Mouse (Mus musculus) kidney, postnatal 10 days (tissue): ENCODE data around the gene Dapk3.
A peak's percentile ranks its signal among the peaks of the same experiment; 100 is the strongest.
"Not testable (repeated sequence)": the region's sequence is repeated elsewhere in the genome, so short reads cannot be mapped to it uniquely, and the experiment has no call there.

Source experiments
- DNase-seq: peaks from one replicate; pipeline ENCODE4 v3.0.0; 2021; ENCODE audit warnings: mixed read lengths

Gene Dapk3

DNA sequence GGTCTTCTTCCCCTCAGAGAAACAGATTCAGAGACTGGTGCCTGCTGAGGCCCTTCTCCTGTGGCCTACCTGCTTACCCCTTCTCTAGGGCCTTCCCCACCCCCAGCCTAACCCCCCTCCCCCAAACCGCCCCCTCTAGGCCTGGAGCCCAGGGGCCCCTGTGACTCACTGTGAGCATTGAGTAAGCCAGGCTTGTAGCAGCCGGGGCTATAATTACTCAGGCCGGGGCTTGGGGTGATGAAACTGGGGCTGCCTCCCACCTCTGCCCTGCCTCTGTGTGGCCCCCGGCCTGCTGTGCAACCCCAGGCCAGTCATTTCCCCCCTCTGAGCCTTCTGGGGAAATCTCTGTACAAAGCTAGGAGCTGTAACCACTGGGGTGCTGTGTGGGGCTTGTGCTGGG lies 36.5 kb upstream of the Dapk3 start:
- no peak for DNase-seq

- DNase-seq: no peak
Observed at GRCm38 (mm10) chr10:81151261-81151660, 31.5 kb upstream of the Dapk3 start.

DNA sequence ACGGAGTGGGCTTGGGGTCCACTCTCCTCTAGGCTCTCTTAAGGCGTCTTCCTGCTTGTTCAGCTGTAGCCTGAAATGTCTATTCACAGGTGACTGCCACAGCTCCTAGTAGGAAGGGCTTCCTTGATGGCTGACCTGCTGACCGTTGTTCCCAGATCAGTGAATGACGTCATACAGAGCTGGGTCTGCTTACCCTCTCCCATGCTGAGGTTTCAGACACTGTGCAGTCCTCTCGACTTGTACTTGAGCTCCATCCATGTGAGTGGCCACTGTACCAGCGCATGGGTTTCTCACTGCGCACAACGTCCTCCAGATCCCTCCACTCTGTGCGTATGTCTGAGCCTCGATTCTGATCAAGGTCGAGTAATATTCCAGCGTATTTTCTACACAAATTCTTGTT lies 30.2 kb upstream of the Dapk3 start:
- no peak for DNase-seq

DNA sequence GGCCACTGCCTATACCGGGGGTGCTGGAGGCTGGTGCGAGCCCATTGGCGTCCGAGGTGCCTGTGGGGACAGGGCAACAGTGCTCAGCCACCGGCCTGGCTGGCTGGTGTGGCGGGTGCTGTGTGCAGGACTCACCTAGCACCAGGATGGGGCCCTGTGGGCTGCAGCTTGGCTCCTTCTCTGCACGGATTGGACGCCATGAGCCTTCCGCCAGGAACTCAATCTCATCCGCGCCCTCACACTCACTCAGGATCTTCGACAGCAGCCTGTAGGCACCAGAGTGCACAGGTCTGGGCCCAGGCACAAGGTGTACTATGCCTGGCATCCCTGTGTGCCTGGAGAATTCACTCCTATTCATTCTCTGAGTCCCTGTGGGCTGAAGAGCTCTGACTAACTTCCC lies 28.5 kb upstream of the Dapk3 start:
- no peak for DNase-seq

GRCm38 (mm10) chr10:81154736-81155135 lies 28.1 kb upstream of the Dapk3 start:
- DNase-seq: no peak

DNA sequence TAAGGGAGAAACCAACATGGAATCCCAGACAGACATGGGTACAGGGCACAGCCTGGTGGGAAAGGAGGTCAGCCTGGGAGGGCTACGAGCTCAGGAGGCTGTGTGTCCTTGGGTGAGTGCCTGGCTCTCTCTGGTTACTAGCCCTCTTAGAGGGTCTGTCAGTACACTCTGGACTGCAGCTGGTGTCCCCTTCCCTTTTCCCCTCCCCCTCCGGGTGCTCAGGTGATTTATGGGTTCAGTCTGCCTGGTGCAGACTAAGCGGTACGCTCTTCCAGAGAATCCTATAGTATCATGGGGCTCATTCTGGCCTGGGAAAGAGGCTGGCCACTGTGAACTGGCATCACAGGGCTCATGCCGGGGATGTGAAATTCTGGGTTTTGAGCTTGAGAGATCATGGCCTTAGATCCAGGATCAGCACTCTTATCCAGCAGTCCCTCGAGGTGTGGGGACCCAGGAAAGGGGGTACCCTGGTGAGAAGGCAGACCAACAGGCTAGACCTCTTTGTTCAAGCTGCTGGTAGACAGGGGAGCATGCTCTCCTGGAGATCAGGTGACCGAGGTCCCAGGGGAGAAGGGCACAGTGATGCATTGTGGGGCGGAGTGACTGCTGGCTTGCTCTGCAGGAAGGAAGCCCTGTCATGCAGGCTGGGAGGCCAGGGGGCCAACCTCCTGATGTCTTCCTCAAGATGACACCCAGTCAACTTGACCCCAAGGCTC lies 21.0 kb upstream of the Dapk3 start:
- peak; percentile 72 for DNase-seq

GRCm38 (mm10) chr10:81162318-81162652 lies 20.5 kb upstream of the Dapk3 start:
- DNase-seq: no peak

DNA sequence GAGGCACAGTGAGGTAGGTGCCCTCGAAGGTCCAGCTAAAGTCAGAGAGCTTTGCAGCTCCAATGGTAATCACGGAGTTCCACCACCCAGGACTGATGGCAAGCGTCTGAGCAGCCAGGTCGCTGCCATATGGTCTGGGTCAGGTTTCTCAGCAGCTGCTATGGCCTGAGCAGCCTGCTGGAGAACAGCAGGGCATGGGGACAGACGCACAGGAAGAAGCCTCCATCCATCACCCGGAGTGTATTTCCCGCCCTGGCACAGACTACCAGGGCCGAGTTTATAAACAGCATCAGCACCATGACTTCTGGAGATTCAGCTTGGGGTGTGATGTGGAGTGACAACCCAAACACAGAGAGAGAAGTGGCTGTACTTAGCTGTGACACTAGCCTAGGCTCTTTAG lies 17.7 kb upstream of the Dapk3 start:
- DNase-seq: peak; percentile 22

- DNase-seq: peak; percentile 100
Observed at GRCm38 (mm10) chr10:81167200-81168086, 15.4 kb upstream of the Dapk3 start, which contains the start of gene Pias4. TSS of gene Pias4 (minus strand) at chr10:81167923.

- DNase-seq: no peak
Observed at GRCm38 (mm10) chr10:81168087-81168431, 14.7 kb upstream of the Dapk3 start.

DNA sequence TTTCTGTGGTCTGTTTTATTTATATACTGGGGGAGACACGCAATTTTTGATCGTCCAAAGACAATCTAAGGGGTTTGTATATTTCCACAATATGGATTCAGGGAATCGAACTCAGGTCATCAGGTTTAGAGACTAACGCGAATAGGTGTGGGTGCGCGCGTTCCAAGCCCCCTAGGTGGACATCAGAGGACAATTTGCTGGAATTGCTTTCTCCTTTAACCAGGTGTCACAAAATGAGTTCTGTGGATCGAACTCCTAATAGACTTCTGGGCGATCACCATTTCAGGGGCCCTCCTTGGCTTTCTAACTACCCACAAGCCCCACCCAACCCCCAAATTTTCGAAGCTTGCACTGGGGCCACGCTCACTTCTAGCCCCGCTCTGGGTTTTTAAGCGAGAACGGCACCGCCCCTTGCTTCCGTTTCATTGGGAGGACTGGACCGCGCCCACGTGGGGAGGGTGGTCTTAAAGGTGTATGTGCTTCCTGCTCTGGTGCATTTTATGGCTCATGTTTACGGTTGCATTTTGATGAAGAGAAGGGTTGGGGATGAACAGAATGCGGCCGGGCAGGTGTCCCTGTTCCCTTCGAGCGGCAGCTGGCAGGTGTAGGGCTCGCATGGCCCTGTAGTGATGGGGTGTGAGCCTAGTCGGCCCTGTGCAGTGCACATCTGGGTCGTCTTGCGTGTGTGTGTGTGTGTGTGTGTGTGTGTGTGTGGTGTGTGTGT lies 14.1 kb upstream of the Dapk3 start:
- DNase-seq: peak; percentile 92

DNA sequence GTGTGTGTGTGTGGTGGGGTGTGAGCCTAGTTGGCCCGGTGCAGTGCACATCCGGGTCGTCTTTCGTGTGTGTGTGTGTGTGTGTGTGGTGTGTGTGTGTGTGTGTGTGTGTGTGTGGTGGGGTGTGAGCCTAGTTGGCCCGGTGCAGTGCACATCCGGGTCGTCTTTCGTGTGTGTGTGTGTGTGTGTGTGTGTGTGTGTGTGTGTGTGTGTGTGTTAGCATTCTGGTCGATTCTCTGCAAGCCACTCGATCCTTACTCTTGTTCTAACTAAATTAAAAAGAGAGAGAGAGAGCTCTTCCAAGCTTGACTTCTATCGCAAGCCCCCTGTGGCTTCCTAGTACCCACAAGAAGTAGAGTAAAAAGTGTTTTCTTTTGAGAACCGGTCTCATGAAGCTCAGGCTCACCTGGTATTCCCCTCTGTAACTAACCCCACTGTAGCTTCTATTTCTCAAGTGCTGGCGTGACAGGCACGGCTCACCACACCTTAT lies 13.3 kb upstream of the Dapk3 start:
- DNase-seq: peak; percentile 55

GRCm38 (mm10) chr10:81173132-81173531 lies 9.7 kb upstream of the Dapk3 start:
- DNase-seq: peak; percentile 90

- DNase-seq: peak; percentile 93
Observed at GRCm38 (mm10) chr10:81174617-81175344, 8.0 kb upstream of the Dapk3 start.

DNA sequence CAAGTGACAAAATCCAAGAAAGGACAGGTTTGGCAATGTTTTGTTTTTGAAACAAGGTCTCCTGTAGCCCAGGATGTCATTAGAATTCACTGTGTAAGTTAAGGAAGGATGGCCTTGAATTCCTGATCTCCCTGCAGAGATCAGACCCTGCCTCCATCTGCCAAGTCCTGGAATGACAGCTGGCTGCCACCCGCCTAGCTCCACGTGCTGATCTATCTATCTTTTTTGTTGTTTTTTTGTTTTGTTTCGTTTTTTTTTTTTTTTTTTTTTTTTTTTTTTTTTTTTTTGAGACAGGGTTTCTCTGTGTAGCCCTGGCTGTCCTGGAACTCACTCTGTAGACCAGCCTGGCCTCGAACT lies 7.5 kb upstream of the Dapk3 start:
- DNase-seq: not testable (repeated sequence)

DNA sequence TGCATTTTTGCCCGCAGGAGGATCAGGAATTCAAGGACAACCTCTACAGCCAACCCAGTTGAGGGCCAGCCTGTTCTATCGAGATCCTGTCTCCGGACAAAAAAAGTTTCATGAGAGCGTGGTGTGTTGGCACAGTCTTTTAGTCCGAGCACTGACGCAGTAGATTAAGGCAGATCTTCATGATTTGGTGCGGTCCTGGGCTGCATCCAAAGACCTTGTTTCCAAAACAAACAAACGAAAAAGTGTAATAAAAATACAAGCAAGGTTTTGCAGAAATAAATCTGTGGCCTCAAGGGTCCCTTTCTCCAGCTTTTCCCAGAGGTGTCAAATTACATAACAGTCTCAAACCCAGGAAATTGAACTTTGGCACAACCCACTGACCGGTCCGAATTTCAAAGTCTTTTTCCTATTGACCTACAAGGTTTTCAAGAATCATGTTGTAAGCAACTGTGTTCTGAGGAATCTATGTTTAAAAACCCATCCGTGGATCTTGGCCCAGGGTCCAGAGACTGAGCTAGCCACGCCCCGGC lies 6.8 kb upstream of the Dapk3 start:
- DNase-seq: peak; percentile 78

GRCm38 (mm10) chr10:81176466-81177271 lies 6.1 kb upstream of the Dapk3 start, which contains the start of gene Eef2:
TSS of gene Eef2 (plus strand) at chr10:81176631.
- peak; percentile 100 for DNase-seq

DNA sequence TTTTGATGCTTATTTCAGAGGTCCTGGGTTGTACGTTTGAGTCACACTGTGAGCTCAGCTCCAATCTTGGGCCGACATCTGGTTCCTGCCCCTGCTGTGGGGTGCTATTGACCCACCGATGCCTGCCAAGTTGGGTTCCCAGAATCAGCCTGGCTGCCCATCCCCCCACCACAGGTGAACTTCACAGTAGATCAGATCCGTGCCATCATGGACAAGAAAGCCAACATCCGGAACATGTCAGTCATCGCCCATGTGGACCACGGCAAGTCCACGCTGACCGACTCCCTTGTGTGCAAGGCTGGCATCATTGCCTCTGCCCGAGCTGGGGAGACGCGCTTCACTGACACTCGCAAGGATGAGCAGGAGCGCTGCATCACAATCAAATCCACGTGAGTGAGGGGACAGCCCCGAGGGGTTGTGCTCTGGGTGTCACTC lies 5.3 kb upstream of the Dapk3 start:
- peak; percentile 67 for DNase-seq

DNA sequence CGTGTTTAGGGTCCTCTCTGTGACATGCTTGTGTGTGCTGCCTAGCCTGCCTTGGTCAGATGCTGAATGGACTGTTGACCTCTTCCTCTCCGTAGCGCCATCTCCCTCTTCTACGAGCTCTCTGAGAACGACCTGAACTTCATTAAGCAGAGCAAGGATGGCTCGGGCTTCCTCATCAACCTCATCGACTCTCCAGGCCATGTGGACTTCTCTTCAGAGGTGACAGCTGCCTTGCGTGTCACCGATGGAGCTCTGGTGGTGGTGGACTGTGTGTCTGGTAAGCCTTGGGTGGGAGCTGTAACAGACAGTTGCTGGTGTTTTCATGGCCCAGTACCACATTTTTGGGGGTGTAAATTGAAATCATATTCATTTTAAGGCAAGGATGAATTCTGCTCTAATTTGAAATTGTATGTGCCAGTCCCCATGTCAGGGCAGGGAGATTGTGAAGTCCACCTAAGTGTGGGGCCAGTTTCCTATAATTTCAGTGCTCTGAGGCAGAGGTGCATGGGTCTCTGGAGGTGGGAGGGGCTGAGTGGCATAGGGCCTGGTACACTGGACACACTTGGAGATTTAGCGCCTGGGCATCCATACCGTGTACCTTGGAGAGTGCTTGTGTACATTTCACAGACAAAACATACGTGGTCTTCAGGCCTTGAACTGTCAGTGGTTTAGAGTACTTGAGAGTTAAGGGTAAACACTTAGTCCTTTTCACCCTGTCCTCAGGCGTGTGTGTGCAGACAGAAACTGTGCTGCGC lies 4.7 kb upstream of the Dapk3 start:
- no peak for DNase-seq

DNA sequence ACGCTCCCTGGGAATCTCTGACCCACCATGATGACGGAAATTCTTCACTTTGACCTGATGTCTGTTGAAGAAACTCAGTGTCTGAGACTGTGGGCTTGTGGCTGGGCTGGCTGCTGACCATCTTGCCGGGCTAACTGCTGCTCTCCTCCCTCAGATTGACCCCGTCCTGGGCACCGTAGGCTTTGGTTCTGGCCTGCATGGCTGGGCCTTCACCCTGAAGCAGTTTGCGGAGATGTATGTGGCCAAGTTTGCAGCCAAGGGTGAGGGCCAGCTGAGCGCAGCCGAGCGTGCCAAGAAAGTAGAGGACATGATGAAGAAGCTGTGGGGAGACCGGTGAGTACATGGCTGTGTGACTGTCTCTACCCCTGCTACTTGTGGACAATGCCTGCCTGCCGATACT lies 3.9 kb upstream of the Dapk3 start:
- no peak for DNase-seq
